Mouse (Mus musculus): ENCODE measurements around the gene 1700016C15Rik. TPM values are rescaled to one million over a fixed set of nuclear protein-coding genes. Genes with fewer than 3 reads are reported as not detected.

1700016C15Rik gene
- total and polyA plus RNA-seq, 2 experiments from 2014 or later: not detected

DNA sequence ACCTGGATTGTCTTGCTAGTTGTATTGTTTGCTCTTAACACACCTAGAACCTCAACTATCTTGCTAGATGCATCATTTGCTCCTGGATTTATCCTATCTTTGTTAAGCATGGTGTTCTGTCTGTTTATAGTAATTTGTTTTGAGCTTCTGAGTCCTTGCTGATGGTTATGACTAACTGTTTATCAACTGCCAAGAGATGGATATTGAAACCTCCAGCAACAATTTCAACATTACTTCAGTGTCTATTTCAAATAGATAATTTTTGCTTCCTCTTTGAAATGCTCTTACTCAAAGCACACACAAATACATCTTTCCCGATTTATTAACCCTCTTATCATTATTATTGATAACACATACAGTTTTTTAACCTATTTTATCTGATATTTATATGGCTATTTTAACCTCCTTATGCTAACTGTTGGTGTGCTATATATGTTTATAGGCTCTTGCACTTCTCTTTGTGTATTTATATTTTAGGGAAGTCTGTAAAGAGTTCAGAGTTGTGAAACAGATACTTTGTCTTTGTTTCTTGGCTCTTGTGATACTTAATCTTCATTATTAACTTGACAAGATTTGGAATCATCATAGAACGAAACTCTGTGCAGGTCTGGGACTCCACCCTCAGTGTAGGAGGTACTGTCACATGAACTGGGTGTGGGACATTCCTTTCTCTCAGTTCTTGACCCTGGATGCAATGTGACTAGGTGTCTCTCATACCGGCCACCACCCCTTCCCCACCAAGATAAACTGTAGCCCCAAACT lies 15.8 kb upstream of the 1700016C15Rik start:
- no peak overlapping the region for H3K4me2 ChIP-seq (ENCODE audit: low read depth, low read length, poor library complexity, severe bottlenecking)
- H3K9me3 ChIP-seq (ENCODE audit: low read length): peaks cover 4% of the 10 kb centered on the region; the same call in 1 of the 2 replicates
- DNase-seq (ENCODE audit: low spot score): no peak
- WGBS: 80% methylated on average over 3 of the region's 3 CpGs
- H3K36me3 ChIP-seq (ENCODE audit: insufficient read depth, low read length): no peaks in the 10 kb centered on the region
- no peak overlapping the region for H3K4me3 ChIP-seq (ENCODE audit: low read depth, low read length)
- no peak overlapping the region for H3K27ac ChIP-seq (ENCODE audit: low read depth, low read length)
- no peaks in the 10 kb centered on the region for H3K4me1 ChIP-seq (ENCODE audit: insufficient read depth, low read length)
- ATAC-seq (ENCODE audit: low FRiP score): no peak
- no peaks in the 10 kb centered on the region for H3K27me3 ChIP-seq (ENCODE audit: insufficient read depth, low read length)
- no peak overlapping the region for H3K9ac ChIP-seq (replicated peaks; ENCODE audit: low read length, poor library complexity, severe bottlenecking)
- no peak for TF ChIP-seq CTCF (IDR thresholded peaks at IDR 0.05)

DNA sequence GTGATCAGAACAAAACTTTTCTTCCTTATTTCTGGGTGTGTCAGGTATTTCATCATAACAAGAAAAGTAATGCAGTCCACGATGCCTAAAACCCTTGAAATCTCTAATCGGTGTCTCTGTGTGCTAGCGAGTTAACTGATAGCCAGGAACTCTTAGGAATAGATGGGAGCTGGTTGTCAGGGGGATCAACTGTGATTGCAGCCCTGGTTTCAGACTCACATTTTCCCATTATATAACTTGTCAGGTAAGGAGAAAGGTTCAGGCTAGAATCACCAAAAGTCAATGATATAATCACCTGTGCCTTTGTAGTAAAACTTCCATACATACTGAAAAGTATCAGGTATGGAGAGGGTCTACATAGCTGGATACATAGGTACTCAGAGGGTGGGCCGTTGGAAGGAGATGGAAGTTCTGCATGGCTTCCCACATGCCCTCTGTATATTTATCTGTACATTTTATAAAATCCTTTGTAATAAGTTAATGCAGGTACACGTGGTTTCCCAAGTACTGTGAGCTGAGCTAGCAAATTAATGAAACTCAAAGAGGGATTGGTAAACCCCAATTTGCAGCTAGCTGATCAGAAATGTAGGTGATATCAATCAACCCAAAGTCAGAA lies 15.1 kb upstream of the 1700016C15Rik start:
- WGBS: 93% methylated on average over 5 of the region's 5 CpGs
- H3K9me3 ChIP-seq (ENCODE audit: low read length): peaks cover 4% of the 10 kb centered on the region; the same call in 1 of the 2 replicates
- no peaks in the 10 kb centered on the region for H3K36me3 ChIP-seq (ENCODE audit: insufficient read depth, low read length)
- no peak overlapping the region for H3K9ac ChIP-seq (replicated peaks; ENCODE audit: low read length, poor library complexity, severe bottlenecking)
- DNase-seq (ENCODE audit: low spot score): no peak
- H3K4me2 ChIP-seq (ENCODE audit: low read depth, low read length, poor library complexity, severe bottlenecking): no peak overlapping the region
- no peak for TF ChIP-seq CTCF (IDR thresholded peaks at IDR 0.05)
- no peak for ATAC-seq (ENCODE audit: low FRiP score)
- no peak overlapping the region for H3K27ac ChIP-seq (ENCODE audit: low read depth, low read length)
- no peak overlapping the region for H3K4me3 ChIP-seq (ENCODE audit: low read depth, low read length)
- H3K27me3 ChIP-seq (ENCODE audit: insufficient read depth, low read length): no peaks in the 10 kb centered on the region
- H3K4me1 ChIP-seq (ENCODE audit: insufficient read depth, low read length): no peaks in the 10 kb centered on the region

DNA sequence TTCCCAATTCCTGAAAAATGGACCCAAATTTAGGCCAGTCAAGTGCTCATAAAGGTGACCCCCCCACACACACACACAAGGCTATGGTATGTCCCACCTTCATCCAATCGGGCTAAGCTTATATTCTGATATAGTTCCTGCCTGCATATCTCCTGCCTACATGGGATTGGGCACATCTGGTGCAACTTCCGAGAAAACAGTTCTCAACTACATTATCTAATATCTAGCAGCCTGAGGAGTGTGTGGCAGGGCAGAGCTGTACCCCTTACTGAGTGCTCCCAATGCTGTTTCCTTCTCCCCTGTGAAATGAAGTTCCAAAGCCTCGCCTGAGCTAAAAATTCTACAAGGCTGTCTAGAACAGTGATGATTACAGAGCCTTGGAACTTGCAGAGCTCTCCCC lies 13.2 kb upstream of the 1700016C15Rik start:
- Histone ChIP-seq H3K4me2 (ENCODE audit: low read depth, low read length, poor library complexity, severe bottlenecking) (no peak overlapping the region), H3K27ac (ENCODE audit: low read depth, low read length) (no peak overlapping the region), H3K9me3 (ENCODE audit: low read length) (no peaks in the 10 kb centered on the region), H3K9ac (replicated peaks; ENCODE audit: low read length, poor library complexity, severe bottlenecking) (no peak overlapping the region), H3K27me3 (ENCODE audit: insufficient read depth, low read length) (no peaks in the 10 kb centered on the region), H3K4me1 (ENCODE audit: insufficient read depth, low read length) (no peaks in the 10 kb centered on the region), H3K36me3 (ENCODE audit: insufficient read depth, low read length) (no peaks in the 10 kb centered on the region), H3K4me3 (ENCODE audit: low read depth, low read length) (no peak overlapping the region)
- DNase-seq (ENCODE audit: low spot score) (no peak), ATAC-seq (ENCODE audit: low FRiP score) (no peak)
- TF ChIP-seq CTCF (IDR thresholded peaks at IDR 0.05): no peak
- 86% methylated on average over 3 of the region's 3 CpGs for WGBS

DNA sequence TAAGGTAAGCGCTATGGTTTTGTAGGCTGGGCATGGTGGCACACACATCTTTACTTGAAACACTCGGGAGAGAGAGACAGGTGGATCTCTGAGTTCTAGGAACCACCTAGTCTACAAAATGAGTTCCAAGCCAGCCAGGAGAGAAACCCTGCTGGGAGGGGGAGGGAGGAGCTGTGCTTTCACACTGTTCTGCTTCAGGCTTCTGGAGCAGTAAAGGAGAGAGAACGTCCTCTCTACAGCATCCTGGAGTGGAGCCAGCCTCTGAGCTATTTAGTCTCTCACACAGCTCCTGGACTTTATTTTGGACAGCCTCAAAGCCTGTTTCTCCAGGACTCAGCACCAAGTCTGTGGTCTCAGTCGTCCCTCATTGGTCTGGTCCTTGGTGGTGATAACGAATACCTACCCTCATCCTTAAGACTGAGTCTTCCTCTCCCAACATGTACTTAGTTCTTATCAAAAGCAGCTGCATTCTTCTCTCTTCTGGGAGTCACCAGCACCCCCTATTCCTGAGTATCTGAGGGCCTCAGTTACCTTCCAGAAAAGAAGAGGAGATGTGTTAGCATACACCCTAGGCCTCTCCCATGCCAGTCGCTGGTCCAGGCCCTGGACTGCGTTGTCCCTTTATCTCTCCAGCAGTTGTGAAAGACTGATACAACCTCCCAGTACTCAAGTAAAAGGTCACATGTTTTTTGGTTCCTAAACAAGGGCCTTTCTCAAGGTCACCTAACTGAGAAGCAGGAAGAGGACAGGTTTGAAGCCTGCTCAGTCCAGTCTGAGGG lies 12.4 kb upstream of the 1700016C15Rik start:
- ATAC-seq (ENCODE audit: low FRiP score) (no peak), DNase-seq (ENCODE audit: low spot score) (no peak)
- Histone ChIP-seq H3K27ac (ENCODE audit: low read depth, low read length) (no peak overlapping the region), H3K4me3 (ENCODE audit: low read depth, low read length) (no peak overlapping the region), H3K9ac (replicated peaks; ENCODE audit: low read length, poor library complexity, severe bottlenecking) (no peak overlapping the region), H3K4me2 (ENCODE audit: low read depth, low read length, poor library complexity, severe bottlenecking) (no peak overlapping the region), H3K9me3 (ENCODE audit: low read length) (no peaks in the 10 kb centered on the region), H3K27me3 (ENCODE audit: insufficient read depth, low read length) (no peaks in the 10 kb centered on the region), H3K4me1 (ENCODE audit: insufficient read depth, low read length) (no peaks in the 10 kb centered on the region), H3K36me3 (ENCODE audit: insufficient read depth, low read length) (no peaks in the 10 kb centered on the region)
- whole genome bisulfite sequencing: 78% methylated on average over 7 of the region's 7 CpGs
- TF ChIP-seq CTCF (IDR thresholded peaks at IDR 0.05): no peak

DNA sequence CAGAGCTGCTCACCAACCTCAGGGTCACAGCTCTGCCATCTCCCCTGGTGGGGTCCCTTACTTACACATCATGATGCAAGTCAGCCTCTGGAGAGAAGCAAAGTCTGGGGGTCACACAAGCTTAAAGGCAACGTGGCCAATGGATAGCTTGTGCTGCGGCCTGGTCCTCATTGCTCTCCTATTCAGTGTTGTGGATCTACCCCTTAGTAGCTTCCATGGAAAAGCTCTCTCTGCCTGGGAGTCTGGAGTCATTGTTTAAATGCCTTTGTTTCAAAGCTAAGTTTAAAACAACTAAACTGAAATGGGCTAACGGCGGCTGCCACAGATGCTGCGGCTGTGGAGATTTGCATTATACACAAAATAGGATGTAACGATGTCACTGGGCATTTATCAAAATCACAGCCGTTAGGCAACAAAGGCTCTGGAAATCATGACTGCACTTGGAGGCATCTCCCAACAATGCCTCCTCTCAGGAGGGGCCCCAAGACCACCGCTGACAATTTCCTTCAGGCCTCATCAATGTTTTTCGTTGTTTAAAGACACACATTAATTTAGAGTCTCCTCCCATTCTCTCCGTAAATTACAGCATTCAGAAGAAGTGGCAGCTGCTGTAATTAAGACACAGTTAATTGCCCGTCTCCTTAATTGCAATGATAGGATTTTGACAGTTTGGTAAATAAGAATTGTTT lies 11.1 kb upstream of the 1700016C15Rik start:
- H3K4me2 ChIP-seq (ENCODE audit: low read depth, low read length, poor library complexity, severe bottlenecking): no peak overlapping the region
- no peak overlapping the region for H3K4me3 ChIP-seq (ENCODE audit: low read depth, low read length)
- no peaks in the 10 kb centered on the region for H3K9me3 ChIP-seq (ENCODE audit: low read length)
- no peak for ATAC-seq (ENCODE audit: low FRiP score)
- H3K9ac ChIP-seq (replicated peaks; ENCODE audit: low read length, poor library complexity, severe bottlenecking): no peak overlapping the region
- H3K27ac ChIP-seq (ENCODE audit: low read depth, low read length): no peak overlapping the region
- TF ChIP-seq CTCF (IDR thresholded peaks at IDR 0.05): no peak
- no peaks in the 10 kb centered on the region for H3K27me3 ChIP-seq (ENCODE audit: insufficient read depth, low read length)
- WGBS: 53% methylated on average over 11 of the region's 11 CpGs
- H3K4me1 ChIP-seq (ENCODE audit: insufficient read depth, low read length): no peaks in the 10 kb centered on the region
- DNase-seq (ENCODE audit: low spot score): no peak
- no peaks in the 10 kb centered on the region for H3K36me3 ChIP-seq (ENCODE audit: insufficient read depth, low read length)

All from midbrain, postnatal 0 days (tissue).